Mouse (Mus musculus) erythroblast, embryonic 14.5 days (primary cell): ENCODE measurements around the gene Plcb4.

Experiments used
- GATA1 ChIP-seq: IDR thresholded peaks from 2 replicates; pipeline ENCODE4 v1.6.1; 2012; ENCODE audit warnings: low read length, inconsistent platforms, mixed read lengths
- TAL1 ChIP-seq: IDR thresholded peaks from 3 replicates; pipeline ENCODE4 v1.6.1; 2012; ENCODE audit warnings: low read length, inconsistent platforms, mixed read lengths

- TF ChIP-seq GATA1 = no peak
- no peak for TF ChIP-seq TAL1
These were observed 225.8 kb downstream of the Plcb4 start for GRCm38 (mm10) chr2:135884534-135885180.
